Mouse (Mus musculus) erythroblast, embryonic 14.5 days (primary cell): ENCODE data around the gene Zbtb22. TPM values are rescaled to one million over a fixed set of nuclear protein-coding genes. Genes with fewer than 3 reads are reported as not detected.
"Not testable (repeated sequence)": the region's sequence is repeated elsewhere in the genome, so short reads cannot be mapped to it uniquely, and the experiment has no call there.

Experiments
- H3K27me3 ChIP-seq: 2 replicates; pipeline ENCODE4 v1.6.1; 2012; ENCODE audit warnings: inconsistent platforms; ENCODE audit not compliant: control insufficient read depth
- H3K36me3 ChIP-seq: 2 replicates; pipeline ENCODE4 v1.6.1; 2012; ENCODE audit warnings: mild to moderate bottlenecking, inconsistent platforms; ENCODE audit not compliant: control insufficient read depth
- H3K4me1 ChIP-seq: 2 replicates; pipeline ENCODE4 v1.6.1; 2012; ENCODE audit warnings: inconsistent platforms; ENCODE audit not compliant: control insufficient read depth
- H3K4me3 ChIP-seq: replicated peaks from 2 replicates; pipeline ENCODE3; 2012; ENCODE audit warnings: moderate library complexity, mild to moderate bottlenecking, inconsistent platforms
- H3K9me3 ChIP-seq: 2 replicates; pipeline ENCODE4 v1.6.1; 2012; ENCODE audit warnings: low read length, inconsistent platforms, mixed read lengths; ENCODE audit not compliant: control insufficient read depth
- GATA1 ChIP-seq: IDR thresholded peaks from 2 replicates; pipeline ENCODE4 v1.6.1; 2012; ENCODE audit warnings: low read length, inconsistent platforms, mixed read lengths
- TAL1 ChIP-seq: IDR thresholded peaks from 3 replicates; pipeline ENCODE4 v1.6.1; 2012; ENCODE audit warnings: low read length, inconsistent platforms, mixed read lengths
- polyA plus RNA-seq: library from polyadenylated mRNA; stranded (reverse); fragments of >175 nt; gene quantifications from 2 replicates; pipeline ENCODE4 v1.2.3, GENCODE M21; 2012

The Zbtb22 gene
- 5.6 and 5.7 TPM in 2 replicates for polyA plus RNA-seq

DNA sequence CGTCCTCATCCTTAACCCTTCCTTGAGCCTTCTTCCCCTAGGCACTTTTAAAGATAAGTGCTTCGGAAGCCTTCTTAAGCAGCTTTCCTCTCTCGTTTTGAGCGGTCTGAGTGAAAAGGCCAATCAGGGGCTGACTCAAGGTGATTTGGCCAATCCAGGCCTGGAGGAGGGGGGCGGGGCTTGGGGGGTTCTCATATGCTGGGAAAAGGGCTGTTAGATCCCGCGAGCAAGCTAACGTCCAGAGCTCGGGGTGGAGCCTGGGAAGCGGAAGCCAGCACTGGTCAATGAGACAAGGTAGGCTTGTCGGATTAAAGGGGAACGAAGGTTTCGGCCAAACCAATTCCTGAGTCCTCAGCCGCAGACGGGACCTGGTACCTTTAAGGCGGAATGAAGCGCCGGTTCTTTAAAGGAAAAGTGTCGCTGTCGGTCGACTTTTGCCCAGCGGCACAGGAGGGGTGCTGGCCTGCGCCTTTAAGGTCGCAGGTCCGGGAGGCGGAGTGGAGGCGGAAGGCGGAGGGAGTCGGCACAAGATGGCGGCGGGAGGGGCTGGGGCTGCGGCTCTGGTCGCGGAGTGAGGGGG is at the start of gene Zbtb22, which contains the start of gene Tapbp:
TSS of gene Zbtb22 (plus strand) at position 234 of the 580 bp plus-strand sequence.
TSS of gene Tapbp (plus strand) at position 229 of the 580 bp plus-strand sequence.
- Histone ChIP-seq H3K27me3 (no peaks in the 10 kb centered on the region; the same call in 1 of the 2 replicates), H3K36me3 (peaks cover 66% of the 10 kb centered on the region)
- TF ChIP-seq GATA1: no peak
- no peak for TF ChIP-seq TAL1

GRCm38 (mm10) chr17:33873537-33873936 is 42.2 kb upstream of the Zbtb22 start, which contains the start of gene Gm7029:
Gm7029 (plus strand) TSS chr17:33873837.
- H3K4me1 ChIP-seq, H3K9me3 ChIP-seq, H3K27me3 ChIP-seq, H3K4me3 ChIP-seq: not testable (repeated sequence)
- peaks cover 38% of the 10 kb centered on the region for H3K36me3 ChIP-seq

More for the DNA sequence above, at the start of gene Zbtb22, which contains the start of gene Tapbp:
- peaks cover 84% of the 10 kb centered on the region for H3K4me1 ChIP-seq
- H3K4me3 ChIP-seq: peak within 1 kb of the TSS; percentile 78
- H3K9me3 ChIP-seq: peaks cover 39% of the 10 kb centered on the region

DNA sequence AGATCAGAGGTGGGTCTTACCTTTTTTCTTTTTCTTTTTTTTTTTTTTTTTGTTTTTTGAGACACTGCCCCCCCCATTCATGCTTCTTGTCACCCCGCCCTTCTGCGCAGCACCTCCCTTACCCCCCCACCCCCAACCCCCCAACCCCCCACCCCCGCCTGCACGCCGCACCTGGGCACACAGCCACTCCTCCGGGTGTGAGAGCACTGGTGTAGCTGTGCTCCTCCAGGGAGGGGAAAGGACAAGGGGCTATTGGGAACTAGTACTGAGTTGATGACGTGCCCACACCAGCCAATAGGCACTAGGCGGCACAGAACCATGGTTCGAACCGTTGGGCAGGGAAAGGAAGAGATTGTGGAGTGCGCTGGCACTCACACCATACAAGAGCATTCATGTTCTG is 41.3 kb upstream of the Zbtb22 start:
- Histone ChIP-seq H3K27me3 (no peaks in the 10 kb centered on the region), H3K4me3 (no peak overlapping the region), H3K9me3 (no peaks in the 10 kb centered on the region), H3K36me3 (peaks cover 46% of the 10 kb centered on the region), H3K4me1 (peaks cover 3% of the 10 kb centered on the region)
- TF ChIP-seq GATA1 (no peak), TAL1 (no peak)

DNA sequence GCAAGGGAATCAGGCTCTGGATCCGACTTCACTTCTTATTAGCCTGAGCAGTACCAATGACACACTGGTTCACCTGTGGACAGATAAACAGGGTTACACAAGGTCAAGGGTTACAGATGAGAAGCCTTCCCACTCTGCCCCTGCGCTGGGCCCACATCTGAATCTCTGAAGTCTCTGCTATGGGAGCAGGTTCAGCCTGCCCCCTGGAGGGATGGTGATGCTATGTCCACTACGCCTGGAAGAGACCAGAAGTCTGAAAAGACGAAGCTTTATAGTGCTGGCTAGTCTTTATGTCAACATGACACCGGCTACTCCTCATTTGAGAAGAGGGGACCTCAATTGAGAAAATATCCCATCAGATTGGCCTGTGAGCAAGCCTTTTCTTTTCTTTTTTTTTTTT is 39.9 kb upstream of the Zbtb22 start:
- not testable (repeated sequence) for H3K9me3 ChIP-seq, H3K4me1 ChIP-seq, H3K27me3 ChIP-seq, H3K4me3 ChIP-seq
- H3K36me3 ChIP-seq: peaks cover 58% of the 10 kb centered on the region

DNA sequence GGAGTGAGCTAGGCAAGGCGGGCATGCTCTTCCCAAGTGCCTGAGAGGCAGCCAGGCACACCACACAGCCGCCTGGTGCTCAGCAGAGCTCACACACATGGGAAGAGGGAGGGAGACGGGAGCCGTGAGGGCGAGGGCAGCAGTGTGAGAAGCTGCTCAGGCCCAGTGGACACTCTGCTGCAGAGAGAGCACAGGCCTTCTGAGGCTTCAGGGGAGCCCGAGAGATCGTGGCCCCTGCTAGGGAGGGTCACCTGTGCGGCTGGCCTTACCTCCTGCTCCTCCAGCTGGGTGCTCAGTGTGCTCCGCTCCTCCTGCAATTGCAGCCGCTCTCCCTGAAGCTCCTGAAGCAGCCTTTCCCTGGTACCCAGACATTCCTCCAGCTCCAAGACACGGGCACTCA is 31.4 kb upstream of the Zbtb22 start:
- H3K9me3 ChIP-seq, H3K4me3 ChIP-seq, H3K27me3 ChIP-seq: not testable (repeated sequence)
- H3K36me3 ChIP-seq: peaks cover 87% of the 10 kb centered on the region
- peaks cover 19% of the 10 kb centered on the region for H3K4me1 ChIP-seq

DNA sequence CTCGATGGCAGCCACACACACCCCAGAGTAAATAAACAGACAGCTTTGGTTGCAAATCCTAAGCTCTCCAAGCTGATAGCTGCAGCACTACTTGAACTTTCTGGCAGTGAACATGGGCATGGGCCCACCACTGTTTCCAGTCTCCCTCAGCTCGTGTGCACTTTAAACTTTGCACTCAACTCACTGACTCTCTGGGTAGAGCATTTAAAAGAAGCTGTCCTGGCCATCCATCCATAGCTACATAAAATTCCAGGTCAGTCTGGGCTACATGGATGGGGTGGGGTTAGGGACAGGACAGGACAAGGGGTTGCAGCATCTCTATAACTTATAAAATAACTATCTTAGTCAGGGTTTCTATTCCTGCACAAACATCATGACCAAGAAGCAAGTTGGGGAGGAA is 27.9 kb upstream of the Zbtb22 start:
- H3K4me1 ChIP-seq: peaks cover 23% of the 10 kb centered on the region
- not testable (repeated sequence) for H3K27me3 ChIP-seq, H3K9me3 ChIP-seq
- H3K4me3 ChIP-seq: peak overlapping the region; percentile 70
- H3K36me3 ChIP-seq: peaks cover 58% of the 10 kb centered on the region

DNA sequence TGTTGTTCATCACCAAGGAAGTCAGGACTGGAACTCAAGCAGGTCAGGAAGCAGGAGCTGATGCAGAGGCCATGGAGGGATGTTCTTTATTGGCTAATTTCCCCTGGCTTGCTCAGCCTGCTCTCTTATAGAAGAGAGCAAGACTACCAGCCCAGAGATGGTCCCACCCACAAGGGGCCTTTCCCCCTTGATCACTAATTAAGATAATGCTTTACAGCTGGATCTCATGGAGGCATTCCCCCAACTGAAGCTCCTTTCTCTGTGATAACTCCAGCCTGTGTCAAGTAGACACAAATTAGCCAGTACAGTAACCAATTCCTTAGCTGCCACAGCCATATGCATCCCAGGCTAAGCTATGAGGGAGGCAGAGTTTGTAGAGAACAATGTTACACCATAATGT is 27.5 kb upstream of the Zbtb22 start:
- Histone ChIP-seq H3K4me3 (peak overlapping the region; percentile 70), H3K4me1 (peaks cover 26% of the 10 kb centered on the region), H3K36me3 (peaks cover 54% of the 10 kb centered on the region)
- H3K27me3 ChIP-seq, H3K9me3 ChIP-seq: not testable (repeated sequence)

- peaks cover 26% of the 10 kb centered on the region for H3K4me1 ChIP-seq
- H3K27me3 ChIP-seq, H3K9me3 ChIP-seq: not testable (repeated sequence)
- H3K4me3 ChIP-seq: peak overlapping the region; percentile 75
- H3K36me3 ChIP-seq: peaks cover 41% of the 10 kb centered on the region
These were observed 25.7 kb upstream of the Zbtb22 start for GRCm38 (mm10) chr17:33889941-33890532.

- peak within 1 kb of the TSS; percentile 75 for H3K4me3 ChIP-seq
- no peaks in the 10 kb centered on the region for H3K9me3 ChIP-seq
- H3K27me3 ChIP-seq: no peaks in the 10 kb centered on the region
- H3K4me1 ChIP-seq: peaks cover 26% of the 10 kb centered on the region
- TF ChIP-seq GATA1: no peak
- no peak for TF ChIP-seq TAL1
- peaks cover 36% of the 10 kb centered on the region for H3K36me3 ChIP-seq
These were observed 25.1 kb upstream of the Zbtb22 start, which contains the start of gene Kifc1 for GRCm38 (mm10) chr17:33890533-33891059. Kifc1 (minus strand) TSS chr17:33890661.

DNA sequence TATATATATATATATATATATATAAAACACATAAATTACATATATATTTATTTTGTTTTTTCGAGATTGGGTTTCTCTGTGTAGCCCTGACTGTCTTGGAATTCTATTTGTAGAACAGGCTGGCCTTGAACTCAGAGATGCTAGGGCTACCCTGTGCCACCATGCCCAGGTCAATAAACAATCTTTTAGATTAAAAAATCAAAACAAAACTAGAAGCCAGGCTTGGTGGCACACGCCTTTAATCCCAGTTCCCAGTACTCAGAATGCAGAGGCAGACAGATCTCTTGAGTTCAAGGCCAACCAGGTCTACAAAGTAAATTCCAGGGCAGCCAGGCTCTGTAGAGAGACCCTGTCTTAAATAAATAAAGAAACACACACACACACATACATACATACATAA is 24.3 kb upstream of the Zbtb22 start:
- TF ChIP-seq TAL1: no peak
- TF ChIP-seq GATA1: no peak

DNA sequence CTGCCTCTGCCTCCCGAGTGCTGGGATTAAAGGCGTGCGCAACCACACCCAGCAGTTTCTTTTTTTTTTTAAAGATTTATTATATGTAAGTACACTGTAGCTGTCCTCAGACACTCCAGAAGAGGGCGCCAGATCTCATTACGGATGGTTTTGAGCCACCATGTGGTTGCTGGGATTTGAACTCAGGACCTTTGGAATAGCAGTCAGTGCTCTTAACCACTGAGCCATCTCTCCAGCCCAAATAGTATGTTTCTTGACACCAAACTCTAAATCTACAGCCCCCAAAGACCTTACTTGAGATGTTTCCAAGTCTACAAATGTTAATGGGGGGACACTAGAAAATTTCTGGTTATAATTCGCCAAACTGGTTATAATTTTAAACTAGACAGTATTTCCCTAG is 23.8 kb upstream of the Zbtb22 start:
- not testable (repeated sequence) for H3K9me3 ChIP-seq, H3K27me3 ChIP-seq, H3K4me3 ChIP-seq
- Histone ChIP-seq H3K36me3 (peaks cover 23% of the 10 kb centered on the region), H3K4me1 (peaks cover 26% of the 10 kb centered on the region)

More for the DNA sequence above, 24.3 kb upstream of the Zbtb22 start:
- Histone ChIP-seq H3K4me3 (no peak overlapping the region), H3K27me3 (no peaks in the 10 kb centered on the region), H3K4me1 (peaks cover 26% of the 10 kb centered on the region), H3K36me3 (peaks cover 29% of the 10 kb centered on the region), H3K9me3 (no peaks in the 10 kb centered on the region)
